In genomic region chr11:39453329-39453952, GRCm38 (mm10) we compare ENCODE assay signal across 12 mouse cellular contexts.
DNase-seq lines count a peak whose midpoint lies in the region; ATAC-seq and TF ChIP-seq lines count a peak whose summit lies in the region.
"Had no signal": no experiment of that assay in that cellular context is flagged by ENCODE, and none has a peak within 500 bp of the region (broad histone marks: within the 10 kb centered on the region; RNA-seq: fewer than 3 reads in every experiment).

No protein-coding gene starts in this region.

- TF ChIP-seq CTCF in kidney, adult 2 months (conservative IDR thresholded peaks at IDR 0.05; ENCODE audit: insufficient read depth, insufficient read length, low read depth, low read length): no peak

- H3K9ac ChIP-seq in forebrain, embryonic 14.5 days (ENCODE audit: low read length): no peak overlapping the region
- H3K9ac ChIP-seq in forebrain, embryonic 11.5 days (ENCODE audit: low read length): no peak overlapping the region
- H3K9ac ChIP-seq in midbrain, embryonic 14.5 days (replicated peaks; ENCODE audit: low read length): no peak overlapping the region
- no peak overlapping the region for H3K9ac ChIP-seq in midbrain, embryonic 11.5 days (ENCODE audit: low read length)
- no peak overlapping the region for H3K9ac ChIP-seq in midbrain, embryonic 16.5 days (ENCODE audit: low read depth, low read length)
- H3K9ac ChIP-seq: heart, embryonic 15.5 days; liver, embryonic 12.5 days had no signal

- no peak overlapping the region for H3K27ac ChIP-seq in forebrain, embryonic 14.5 days (ENCODE audit: low read depth, low read length)
- no peak overlapping the region for H3K27ac ChIP-seq in forebrain, embryonic 11.5 days (ENCODE audit: low read depth, low read length)
- no peak overlapping the region for H3K27ac ChIP-seq in kidney, adult 2 months (ENCODE audit: insufficient read depth, low read depth, low read length)
- 0 out of 2 replicates have a peak overlapping the region, but pooled peaks have one; percentile 32 for H3K27ac ChIP-seq in midbrain, embryonic 14.5 days (replicated peaks; ENCODE audit: low read depth, low read length)
- H3K27ac ChIP-seq in midbrain, embryonic 11.5 days (ENCODE audit: low read depth, low read length): no peak overlapping the region
- peak overlapping the region; percentile 28 for H3K27ac ChIP-seq in midbrain, embryonic 16.5 days (ENCODE audit: low read length)
- H3K27ac ChIP-seq: heart, embryonic 15.5 days; liver, embryonic 12.5 days had no signal

- H3K27me3 ChIP-seq in forebrain, embryonic 14.5 days (replicated peaks; ENCODE audit: control insufficient read depth, insufficient read depth, low read length): no peaks in the 10 kb centered on the region
- H3K27me3 ChIP-seq in forebrain, embryonic 11.5 days (ENCODE audit: control insufficient read depth, insufficient read depth, low read length): no peaks in the 10 kb centered on the region
- H3K27me3 ChIP-seq in kidney, adult 2 months (replicated peaks; ENCODE audit: control insufficient read depth, insufficient read depth, low read length): no peaks in the 10 kb centered on the region
- no peaks in the 10 kb centered on the region for H3K27me3 ChIP-seq in midbrain, embryonic 14.5 days (ENCODE audit: control insufficient read depth, insufficient read depth, low read length)
- H3K27me3 ChIP-seq in midbrain, embryonic 11.5 days (ENCODE audit: control insufficient read depth, insufficient read depth, low read length): no peaks in the 10 kb centered on the region
- no peaks in the 10 kb centered on the region for H3K27me3 ChIP-seq in midbrain, embryonic 16.5 days (ENCODE audit: control insufficient read depth, insufficient read depth, low read depth, low read length)
- H3K27me3 ChIP-seq: heart, embryonic 15.5 days; liver, embryonic 12.5 days; megakaryocyte, embryonic 14.5 days had no signal

- peak; percentile 44; the same call in 1 of the 2 replicates for ATAC-seq in forebrain, embryonic 14.5 days
- ATAC-seq in forebrain, embryonic 11.5 days (replicated peaks; ENCODE audit: low FRiP score): no peak
- ATAC-seq in midbrain, embryonic 14.5 days (ENCODE audit: low FRiP score, low TSS enrichment): no peak
- ATAC-seq in midbrain, embryonic 11.5 days (ENCODE audit: low FRiP score): no peak
- peak; percentile 64 for ATAC-seq in midbrain, embryonic 16.5 days
- ATAC-seq: liver, embryonic 12.5 days had no signal

- WGBS in forebrain, embryonic 14.5 days: 55% methylated on average over 5 of the region's 5 CpGs
- 84% methylated on average over 5 of the region's 5 CpGs for WGBS in forebrain, embryonic 11.5 days
- WGBS in kidney, adult 2 months: 55% methylated on average over 5 of the region's 5 CpGs
- 67% methylated on average over 5 of the region's 5 CpGs for WGBS in midbrain, embryonic 14.5 days
- WGBS in midbrain, embryonic 11.5 days: 89% methylated on average over 5 of the region's 5 CpGs
- 59% methylated on average over 5 of the region's 5 CpGs for WGBS in midbrain, embryonic 16.5 days

- no peak for TF ChIP-seq POLR2A in kidney, adult 2 months (IDR thresholded peaks at IDR 0.05; ENCODE audit: low read depth, low read length)

- H3K4me2 ChIP-seq in forebrain, embryonic 14.5 days (ENCODE audit: low read length): no peak overlapping the region
- no peak overlapping the region for H3K4me2 ChIP-seq in forebrain, embryonic 11.5 days (ENCODE audit: low read depth, low read length, severe bottlenecking)
- no peak overlapping the region for H3K4me2 ChIP-seq in midbrain, embryonic 14.5 days (ENCODE audit: low read length)
- H3K4me2 ChIP-seq in midbrain, embryonic 11.5 days: no peak overlapping the region
- no peak overlapping the region for H3K4me2 ChIP-seq in midbrain, embryonic 16.5 days (ENCODE audit: low read length)
- H3K4me2 ChIP-seq: heart, embryonic 15.5 days; liver, embryonic 12.5 days had no signal

- peak; percentile 52 for DNase-seq in forebrain, embryonic 14.5 days (ENCODE audit: low spot score)
- DNase-seq in forebrain, embryonic 11.5 days (ENCODE audit: low spot score): no peak
- peak; percentile 3 for DNase-seq in kidney, adult 2 months
- no peak for DNase-seq in kidney, adult 8-10 months
- peak; percentile 41 for DNase-seq in midbrain, embryonic 14.5 days
- no peak for DNase-seq in midbrain, embryonic 11.5 days (ENCODE audit: low spot score, missing footprints)
- DNase-seq: cerebellum, adult 18-20 months; right cerebral cortex, postnatal 25 days had no signal

- H3K4me1 ChIP-seq in forebrain, embryonic 14.5 days (ENCODE audit: control insufficient read depth, insufficient read depth, low read length): peaks cover 3% of the 10 kb centered on the region; the same call in 1 of the 2 replicates
- no peaks in the 10 kb centered on the region for H3K4me1 ChIP-seq in forebrain, embryonic 11.5 days (replicated peaks; ENCODE audit: control insufficient read depth, insufficient read depth, low read length)
- H3K4me1 ChIP-seq in kidney, adult 2 months (ENCODE audit: control insufficient read depth, insufficient read depth, low read length): no peaks in the 10 kb centered on the region
- no peaks in the 10 kb centered on the region for H3K4me1 ChIP-seq in midbrain, embryonic 14.5 days (ENCODE audit: control insufficient read depth, insufficient read depth, low read length)
- H3K4me1 ChIP-seq in midbrain, embryonic 11.5 days (ENCODE audit: control insufficient read depth, insufficient read depth, low read length): no peaks in the 10 kb centered on the region
- H3K4me1 ChIP-seq in midbrain, embryonic 16.5 days (ENCODE audit: control insufficient read depth, insufficient read depth, low read length): peaks cover 3% of the 10 kb centered on the region; the same call in 1 of the 2 replicates
- H3K4me1 ChIP-seq: heart, embryonic 15.5 days; liver, embryonic 12.5 days; megakaryocyte, embryonic 14.5 days had no signal

- no peaks in the 10 kb centered on the region for H3K36me3 ChIP-seq in forebrain, embryonic 14.5 days (ENCODE audit: control insufficient read depth, insufficient read depth, low read length)
- H3K36me3 ChIP-seq in forebrain, embryonic 11.5 days (ENCODE audit: control insufficient read depth, insufficient read depth, low read length): no peaks in the 10 kb centered on the region
- H3K36me3 ChIP-seq in kidney, adult 2 months (ENCODE audit: control insufficient read depth, insufficient read depth, low read length): no peaks in the 10 kb centered on the region
- H3K36me3 ChIP-seq in midbrain, embryonic 14.5 days (ENCODE audit: control insufficient read depth, insufficient read depth, low read length): no peaks in the 10 kb centered on the region
- H3K36me3 ChIP-seq in midbrain, embryonic 11.5 days (ENCODE audit: control insufficient read depth, insufficient read depth, low read length): no peaks in the 10 kb centered on the region
- no peaks in the 10 kb centered on the region for H3K36me3 ChIP-seq in midbrain, embryonic 16.5 days (ENCODE audit: control insufficient read depth, insufficient read depth, low read length)
- H3K36me3 ChIP-seq: heart, embryonic 15.5 days; liver, embryonic 12.5 days had no signal

- no peak overlapping the region for H3K4me3 ChIP-seq in forebrain, embryonic 14.5 days (ENCODE audit: low read depth, low read length)
- no peak overlapping the region for H3K4me3 ChIP-seq in forebrain, embryonic 11.5 days (ENCODE audit: low read depth, low read length)
- H3K4me3 ChIP-seq in kidney, adult 2 months (ENCODE audit: insufficient read depth, low read depth, low read length): no peak overlapping the region
- H3K4me3 ChIP-seq in midbrain, embryonic 14.5 days (replicated peaks; ENCODE audit: low read depth, low read length): no peak overlapping the region
- no peak overlapping the region for H3K4me3 ChIP-seq in midbrain, embryonic 11.5 days (ENCODE audit: low read depth, low read length)
- H3K4me3 ChIP-seq in midbrain, embryonic 16.5 days (ENCODE audit: low read depth, low read length): no peak overlapping the region
- H3K4me3 ChIP-seq: heart, embryonic 15.5 days; liver, embryonic 12.5 days; megakaryocyte, embryonic 14.5 days had no signal

- H3K9me3 ChIP-seq in forebrain, embryonic 14.5 days (replicated peaks; ENCODE audit: control insufficient read depth, low read length): no peaks in the 10 kb centered on the region
- H3K9me3 ChIP-seq in forebrain, embryonic 11.5 days (ENCODE audit: control insufficient read depth, low read length): no peaks in the 10 kb centered on the region
- no peaks in the 10 kb centered on the region for H3K9me3 ChIP-seq in midbrain, embryonic 14.5 days (ENCODE audit: control insufficient read depth, low read length)
- H3K9me3 ChIP-seq in midbrain, embryonic 11.5 days (ENCODE audit: control insufficient read depth, low read length): no peaks in the 10 kb centered on the region
- H3K9me3 ChIP-seq in midbrain, embryonic 16.5 days (replicated peaks; ENCODE audit: control insufficient read depth, low read length, poor library complexity, severe bottlenecking): 0 out of 2 replicates have a peak, but pooled peaks cover 2% of the 10 kb centered on the region
- H3K9me3 ChIP-seq: heart, embryonic 15.5 days; liver, embryonic 12.5 days; megakaryocyte, embryonic 14.5 days had no signal

Comparison
In these comparisons a context has a peak if more than half of its experiments do, and no peak if none do; other contexts are left out.
1. ATAC-seq: peak in forebrain, embryonic 14.5 days (single experiment) and midbrain, embryonic 16.5 days (single experiment); none in forebrain, embryonic 11.5 days (single experiment), midbrain, embryonic 14.5 days (single experiment) and midbrain, embryonic 11.5 days (single experiment).
2. DNase-seq: peak in forebrain, embryonic 14.5 days (single experiment), kidney, adult 2 months (single experiment) and midbrain, embryonic 14.5 days (single experiment); none in forebrain, embryonic 11.5 days (single experiment), kidney, adult 8-10 months (0 of 2) and midbrain, embryonic 11.5 days (single experiment).
3. H3K27ac ChIP-seq: peak in midbrain, embryonic 14.5 days (single experiment) and midbrain, embryonic 16.5 days (single experiment); none in forebrain, embryonic 14.5 days (single experiment), forebrain, embryonic 11.5 days (single experiment), kidney, adult 2 months (single experiment) and midbrain, embryonic 11.5 days (single experiment).